Mouse (Mus musculus): ENCODE data around the gene Gm49320. TPM values are rescaled to one million over a fixed set of nuclear protein-coding genes. Genes with fewer than 3 reads are reported as not detected.
"Not testable (repeated sequence)": the region's sequence is repeated elsewhere in the genome, so short reads cannot be mapped to it uniquely, and the experiment has no call there.

Gene Gm49320
- polyA plus RNA-seq, 1 experiment from 2014 or later, result 0.34 TPM

DNA sequence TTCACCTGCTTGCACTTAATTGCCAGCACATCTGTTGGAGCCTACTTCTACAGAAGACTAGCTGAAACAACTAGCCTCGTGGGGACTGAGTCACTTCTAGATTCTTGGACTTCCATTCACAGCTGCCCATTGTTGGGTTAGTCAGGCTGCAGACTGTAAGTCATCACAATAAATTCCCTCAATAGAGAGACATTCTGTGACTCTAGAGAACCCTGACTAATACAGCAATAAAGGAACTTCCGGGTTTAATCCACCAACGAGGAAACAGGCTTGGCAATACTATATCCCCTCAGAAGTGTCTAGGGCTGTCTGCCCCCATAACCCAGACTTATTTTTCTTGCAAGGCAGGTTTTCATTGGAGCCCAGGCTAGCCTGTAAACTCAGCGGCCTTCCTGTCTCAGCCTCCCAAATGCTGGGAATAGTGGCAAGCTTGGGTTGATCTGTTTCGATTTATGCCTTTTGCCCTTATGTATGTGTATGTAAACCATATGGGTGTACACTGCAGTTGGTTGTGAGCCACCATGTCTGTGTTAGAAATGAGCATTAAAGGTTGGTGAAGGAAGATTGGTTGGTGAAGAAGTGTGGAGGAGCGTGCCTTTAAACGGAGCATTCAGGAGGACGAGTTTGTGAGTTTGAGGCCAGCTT lies 13.6 kb downstream of the Gm49320 start:
- peak overlapping the region; percentile 82 for H3K4me2 ChIP-seq
- peak overlapping the region; percentile 13; the same call in 1 of the 2 replicates for H3K27ac ChIP-seq
- H3K27me3 ChIP-seq, result no peaks in the 10 kb centered on the region
- H3K9ac ChIP-seq, result peak overlapping the region; percentile 94
- H3K4me1 ChIP-seq (replicated peaks), result peaks cover 42% of the 10 kb centered on the region
- peak overlapping the region; percentile 77 for H3K4me3 ChIP-seq
- no peaks in the 10 kb centered on the region for H3K9me3 ChIP-seq (replicated peaks)
- peaks cover 17% of the 10 kb centered on the region; the same call in 1 of the 2 replicates for H3K36me3 ChIP-seq
- 35% methylated on average over 8 of the region's 8 CpGs for WGBS
- ATAC-seq (replicated peaks; ENCODE audit: insufficient number of reproducible peaks, insufficient read depth, low FRiP score, low read depth), result no peak

DNA sequence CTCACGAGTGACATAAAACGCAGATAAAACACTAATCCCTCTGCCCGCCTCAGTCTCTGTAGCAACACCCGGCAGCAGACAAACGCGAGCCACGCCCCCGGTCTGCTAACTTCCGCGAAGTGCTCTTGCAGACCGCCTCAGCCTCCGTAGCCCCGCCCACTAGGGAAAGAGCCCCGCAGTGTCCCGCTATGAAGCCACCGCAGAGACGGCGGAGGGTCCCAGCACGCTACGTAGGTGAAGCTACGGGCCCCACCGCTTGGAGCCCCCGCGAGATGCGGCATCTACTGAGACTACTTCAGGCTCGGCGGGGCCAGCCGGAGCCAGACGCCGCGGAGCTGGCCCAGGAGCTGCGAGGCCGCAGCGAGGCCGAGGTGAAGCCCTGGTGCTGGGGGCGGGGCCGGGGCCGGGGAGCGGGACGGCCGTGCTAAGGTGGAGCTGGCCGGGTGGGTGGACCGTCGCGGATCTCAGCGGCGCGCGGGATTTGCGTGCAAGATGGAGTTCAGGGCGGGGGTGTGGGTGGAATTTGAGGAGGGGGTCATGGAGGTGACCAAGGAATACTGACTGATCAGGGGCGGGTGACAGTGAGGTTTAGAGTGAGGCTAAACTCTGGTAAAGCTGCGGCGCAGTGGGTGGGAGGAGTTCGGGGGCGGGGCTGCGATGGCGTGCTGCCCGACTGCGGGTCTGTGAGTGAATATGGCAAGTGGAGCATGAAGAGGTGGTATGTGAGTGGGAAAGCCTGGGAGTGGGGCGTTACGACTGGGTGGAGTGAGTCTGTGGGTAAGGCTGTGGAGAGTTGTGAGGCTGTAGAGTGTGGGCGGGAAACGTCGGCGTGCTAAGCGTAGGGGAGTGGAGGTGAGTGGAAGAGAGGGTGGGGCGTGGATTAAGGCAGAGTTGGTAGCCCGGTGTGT lies 14.5 kb downstream of the Gm49320 start, which contains the start of gene Snapc2:
Snapc2 (plus strand) TSS at position 147 of the 908 bp plus-strand sequence.
- Histone ChIP-seq H3K27me3 (no peaks in the 10 kb centered on the region), H3K9ac (peak within 1 kb of the TSS; percentile 94), H3K27ac (peak within 1 kb of the TSS; percentile 91), H3K4me2 (peak within 1 kb of the TSS; percentile 82), H3K36me3 (peaks cover 17% of the 10 kb centered on the region; the same call in 1 of the 2 replicates), H3K4me3 (peak within 1 kb of the TSS; percentile 77), H3K9me3 (replicated peaks) (no peaks in the 10 kb centered on the region), H3K4me1 (replicated peaks) (peaks cover 50% of the 10 kb centered on the region)
- peak; percentile 85 for ATAC-seq (replicated peaks; ENCODE audit: insufficient number of reproducible peaks, insufficient read depth, low FRiP score, low read depth)
- under 1% methylated on average over 69 of the region's 69 CpGs for WGBS

DNA sequence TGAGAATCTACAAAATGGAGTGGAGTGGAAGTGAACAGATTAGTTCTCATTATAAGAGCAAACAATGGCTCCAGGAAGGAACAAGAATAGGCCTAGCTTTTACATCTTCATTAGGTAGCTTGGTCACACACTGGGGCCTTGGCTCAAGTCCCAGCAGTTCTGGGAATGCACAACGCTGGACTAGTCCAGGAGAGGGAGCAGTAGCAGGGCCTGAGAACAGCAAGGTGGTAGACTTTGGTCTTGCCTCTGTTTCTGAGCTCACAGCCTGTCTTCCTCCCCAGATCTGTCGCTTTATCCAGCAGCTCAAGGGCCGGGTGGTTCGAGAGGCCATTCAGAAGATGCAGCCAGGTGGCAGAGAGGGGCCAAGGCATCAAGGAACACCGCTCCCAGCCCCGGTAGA lies 15.3 kb downstream of the Gm49320 start:
- 0 out of 2 replicates have a peak overlapping the region, but pooled peaks have one; percentile 11 for H3K9ac ChIP-seq
- no peaks in the 10 kb centered on the region for H3K9me3 ChIP-seq (replicated peaks)
- H3K36me3 ChIP-seq, result peaks cover 17% of the 10 kb centered on the region; the same call in 1 of the 2 replicates
- H3K27ac ChIP-seq, result peak overlapping the region; percentile 91; the same call in 1 of the 2 replicates
- H3K4me1 ChIP-seq (replicated peaks), result peaks cover 52% of the 10 kb centered on the region
- no peak for ATAC-seq (replicated peaks; ENCODE audit: insufficient number of reproducible peaks, insufficient read depth, low FRiP score, low read depth)
- H3K4me2 ChIP-seq, result peak overlapping the region; percentile 82
- 66% methylated on average over 6 of the region's 6 CpGs for WGBS
- H3K27me3 ChIP-seq, result no peaks in the 10 kb centered on the region
- peak overlapping the region; percentile 77 for H3K4me3 ChIP-seq

DNA sequence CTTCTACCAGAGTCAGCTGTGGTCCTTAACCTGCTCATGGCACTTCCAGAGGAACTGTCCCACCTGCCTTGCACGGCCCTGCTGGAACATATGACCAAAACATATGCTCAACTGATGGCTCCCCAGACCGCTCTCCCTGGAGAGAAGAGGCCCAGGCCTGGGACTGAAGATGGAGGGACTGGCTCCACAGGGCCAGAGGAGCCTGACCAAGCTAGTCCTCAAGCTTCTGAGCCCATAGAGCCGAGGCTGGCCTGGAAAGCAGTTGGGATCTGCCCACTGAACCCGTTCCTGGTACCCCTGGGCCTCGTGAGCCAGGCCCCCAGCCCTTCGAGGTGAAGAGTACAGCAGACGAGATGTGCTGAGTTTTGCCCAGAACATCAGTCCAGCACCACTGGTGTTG lies 16.8 kb downstream of the Gm49320 start:
- not testable (repeated sequence) for H3K9me3 ChIP-seq (replicated peaks); H3K27ac ChIP-seq; H3K27me3 ChIP-seq; H3K9ac ChIP-seq; H3K4me2 ChIP-seq; H3K4me3 ChIP-seq; ATAC-seq (replicated peaks; ENCODE audit: insufficient number of reproducible peaks, insufficient read depth, low FRiP score, low read depth)
- 82% methylated on average over 7 of the region's 7 CpGs for WGBS
- Histone ChIP-seq H3K4me1 (replicated peaks) (peaks cover 45% of the 10 kb centered on the region), H3K36me3 (peaks cover 28% of the 10 kb centered on the region)

DNA sequence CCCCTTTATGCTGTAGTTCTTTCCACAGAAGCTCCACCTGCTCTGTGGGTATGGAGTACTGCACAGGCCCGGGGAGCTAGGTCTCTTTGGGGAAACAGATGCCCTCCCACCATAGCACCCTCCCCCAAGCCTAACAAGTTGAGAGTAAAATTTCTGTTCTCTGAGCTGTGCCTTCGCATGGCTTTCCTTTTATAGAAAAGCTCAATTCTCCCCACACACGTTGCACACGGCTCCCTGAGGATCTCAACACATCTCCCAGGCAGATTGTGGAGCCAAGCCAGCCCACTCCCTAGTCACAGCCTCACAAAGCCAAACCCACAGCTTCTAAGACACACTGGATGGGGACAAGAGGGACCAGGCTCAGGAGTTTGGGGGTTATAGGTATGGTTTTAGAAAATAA lies 18.2 kb downstream of the Gm49320 start:
- Histone ChIP-seq H3K27me3 (no peaks in the 10 kb centered on the region), H3K9ac (no peak overlapping the region), H3K4me3 (no peak overlapping the region), H3K36me3 (peaks cover 42% of the 10 kb centered on the region), H3K4me2 (no peak overlapping the region), H3K4me1 (replicated peaks) (peaks cover 42% of the 10 kb centered on the region), H3K9me3 (replicated peaks) (no peaks in the 10 kb centered on the region), H3K27ac (0 out of 2 replicates have a peak overlapping the region, but pooled peaks have one; percentile 2)
- WGBS, result 39% methylated on average over 4 of the region's 4 CpGs
- no peak for ATAC-seq (replicated peaks; ENCODE audit: insufficient number of reproducible peaks, insufficient read depth, low FRiP score, low read depth)

DNA sequence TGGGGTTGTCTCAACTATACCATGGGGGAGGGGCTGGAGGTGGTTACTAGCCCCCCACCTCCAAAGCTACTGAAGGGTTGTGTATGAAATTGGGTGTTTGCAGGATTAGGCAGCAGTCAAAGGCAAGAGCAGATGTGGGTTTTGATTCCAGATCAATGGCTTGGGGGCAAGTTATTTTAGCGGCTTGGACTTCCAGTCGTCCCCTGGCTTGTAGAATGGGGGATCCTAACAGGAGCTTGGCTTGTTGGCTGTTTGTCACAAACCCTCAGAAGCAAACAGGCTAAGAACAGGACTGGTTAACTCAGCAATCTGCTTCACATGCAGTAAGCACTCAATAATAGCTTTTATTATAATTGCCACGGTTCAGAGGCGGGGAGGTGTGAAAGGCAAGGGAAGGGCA lies 18.7 kb downstream of the Gm49320 start:
- peak overlapping the region; percentile 96; the same call in 1 of the 2 replicates for H3K4me2 ChIP-seq

DNA sequence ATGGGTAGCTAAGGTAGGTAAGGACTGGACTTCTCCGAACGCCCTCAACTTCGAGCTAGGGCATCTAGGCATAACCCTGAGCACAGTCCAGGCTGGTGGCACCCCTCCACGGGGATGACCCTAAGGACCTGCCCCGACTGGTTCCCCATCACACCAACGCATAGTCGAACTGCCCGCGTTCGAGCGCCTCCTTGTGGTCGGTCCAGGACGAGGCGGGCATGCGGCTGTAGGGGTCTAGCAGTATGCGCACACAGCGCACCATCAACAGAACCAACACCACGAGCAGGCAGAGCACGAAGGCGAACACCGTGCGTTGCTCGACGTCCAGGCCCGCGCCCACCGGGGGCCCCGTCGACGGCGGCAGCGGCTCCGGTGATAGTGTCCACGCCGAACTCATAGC lies 19.6 kb downstream of the Gm49320 start:
- Histone ChIP-seq H3K4me1 (replicated peaks) (peaks cover 35% of the 10 kb centered on the region), H3K36me3 (peaks cover 48% of the 10 kb centered on the region), H3K4me2 (peak overlapping the region; percentile 96), H3K9ac (peak overlapping the region; percentile 71), H3K4me3 (peak overlapping the region; percentile 79), H3K9me3 (replicated peaks) (no peaks in the 10 kb centered on the region), H3K27ac (peak overlapping the region; percentile 67), H3K27me3 (no peaks in the 10 kb centered on the region)
- peak; percentile 59 for ATAC-seq (replicated peaks; ENCODE audit: insufficient number of reproducible peaks, insufficient read depth, low FRiP score, low read depth)
- WGBS, result 4% methylated on average over 35 of the region's 35 CpGs

More for the DNA sequence above, 18.7 kb downstream of the Gm49320 start:
- Histone ChIP-seq H3K4me3 (no peak overlapping the region), H3K9me3 (replicated peaks) (no peaks in the 10 kb centered on the region), H3K36me3 (peaks cover 45% of the 10 kb centered on the region), H3K27ac (no peak overlapping the region), H3K4me1 (replicated peaks) (peaks cover 39% of the 10 kb centered on the region), H3K9ac (no peak overlapping the region), H3K27me3 (no peaks in the 10 kb centered on the region)
- WGBS, result 83% methylated on average over 4 of the region's 4 CpGs
- ATAC-seq (replicated peaks; ENCODE audit: insufficient number of reproducible peaks, insufficient read depth, low FRiP score, low read depth), result no peak

DNA sequence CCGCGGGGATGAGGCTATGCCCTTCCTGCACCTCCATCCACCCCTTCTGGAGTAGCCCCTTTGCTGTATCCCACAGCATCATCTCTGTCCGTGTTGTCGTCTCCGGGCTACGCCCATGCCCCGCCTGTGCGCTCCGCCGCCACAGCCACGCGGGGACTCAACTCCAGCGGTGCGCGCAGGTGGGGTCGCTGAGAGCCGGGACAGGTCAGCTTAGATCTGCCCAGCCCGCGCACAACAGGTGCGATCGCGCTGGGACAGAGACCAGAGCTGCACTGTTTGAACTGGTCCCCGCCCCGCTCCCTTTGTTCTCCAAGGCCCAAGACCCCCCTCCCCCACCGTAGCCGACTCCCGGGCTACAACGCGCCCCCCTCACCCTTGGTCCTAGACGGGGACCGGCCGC lies 20.0 kb downstream of the Gm49320 start:
- peaks cover 33% of the 10 kb centered on the region for H3K4me1 ChIP-seq (replicated peaks)
- H3K27ac ChIP-seq, result peak overlapping the region; percentile 67
- ATAC-seq (replicated peaks; ENCODE audit: insufficient number of reproducible peaks, insufficient read depth, low FRiP score, low read depth), result peak; percentile 58; the same call in 1 of the 2 replicates
- peak overlapping the region; percentile 79 for H3K4me3 ChIP-seq
- under 1% methylated on average over 32 of the region's 32 CpGs for WGBS
- H3K9me3 ChIP-seq (replicated peaks), result no peaks in the 10 kb centered on the region
- peak overlapping the region; percentile 96 for H3K4me2 ChIP-seq
- H3K27me3 ChIP-seq, result no peaks in the 10 kb centered on the region
- H3K36me3 ChIP-seq, result peaks cover 52% of the 10 kb centered on the region
- H3K9ac ChIP-seq, result peak overlapping the region; percentile 71

DNA sequence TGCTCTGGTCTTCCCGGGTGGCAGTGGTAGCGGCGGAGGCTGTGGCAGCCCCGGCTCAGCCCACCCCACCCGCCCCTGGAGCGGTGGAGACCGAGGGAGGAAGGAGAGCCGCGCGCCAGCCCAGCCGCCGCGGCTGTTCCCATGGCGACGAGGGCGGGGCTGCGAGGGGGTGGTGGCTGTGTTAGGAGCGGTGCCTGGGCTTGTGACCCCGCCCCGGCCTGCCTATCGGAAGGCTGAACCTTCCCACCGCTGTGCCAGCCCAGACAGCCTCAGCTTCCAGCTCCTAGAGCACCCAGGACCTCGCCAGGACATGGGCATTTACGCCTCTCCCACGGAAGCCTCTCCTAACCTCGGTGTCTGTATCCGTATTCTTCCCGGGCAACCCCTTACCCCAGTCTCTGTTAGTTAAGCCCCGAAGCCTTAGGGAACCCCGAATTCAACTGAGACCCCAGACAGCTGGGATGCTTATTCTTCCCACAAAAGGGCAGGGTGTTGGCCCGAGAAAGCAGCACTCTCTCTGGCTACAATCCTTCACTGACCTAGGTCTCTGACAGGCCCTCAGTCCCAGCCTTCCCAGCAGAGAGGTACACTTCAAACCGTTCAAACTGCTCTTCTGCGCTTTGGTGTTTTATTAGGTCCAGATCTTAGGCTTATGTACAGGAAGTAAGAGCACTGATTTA lies 20.6 kb downstream of the Gm49320 start, which contains the start of gene Ctxn1:
Ctxn1 (minus strand) TSS at position 150 of the 680 bp plus-strand sequence.
- 8% methylated on average over 33 of the region's 33 CpGs for WGBS
- peak; percentile 93 for ATAC-seq (replicated peaks; ENCODE audit: insufficient number of reproducible peaks, insufficient read depth, low FRiP score, low read depth)
- H3K9me3 ChIP-seq (replicated peaks), result no peaks in the 10 kb centered on the region
- peak within 1 kb of the TSS; percentile 79 for H3K4me3 ChIP-seq
- peaks cover 58% of the 10 kb centered on the region for H3K36me3 ChIP-seq
- peak within 1 kb of the TSS; percentile 71 for H3K9ac ChIP-seq
- peaks cover 27% of the 10 kb centered on the region for H3K4me1 ChIP-seq (replicated peaks)
- no peaks in the 10 kb centered on the region for H3K27me3 ChIP-seq
- H3K27ac ChIP-seq, result peak within 1 kb of the TSS; percentile 67
- H3K4me2 ChIP-seq, result peak within 1 kb of the TSS; percentile 96

DNA sequence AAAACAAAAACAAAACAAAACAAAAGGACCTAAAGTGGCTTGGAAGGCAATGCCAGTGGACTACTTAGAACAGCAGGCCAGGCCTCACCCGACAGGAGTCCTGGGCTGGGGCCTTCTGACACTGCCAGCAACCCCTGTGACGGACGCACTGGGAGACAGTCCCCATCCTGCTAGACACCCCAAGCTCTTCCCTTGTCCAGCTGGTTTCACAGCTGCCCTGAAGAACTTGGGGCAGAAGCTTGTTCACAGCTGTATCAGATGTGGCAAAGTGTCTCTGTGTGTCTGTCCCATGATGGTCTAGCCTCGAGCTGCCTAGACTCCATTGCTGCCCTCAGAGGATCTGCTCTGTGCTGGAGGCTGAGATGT lies 21.1 kb downstream of the Gm49320 start:
- ATAC-seq (replicated peaks; ENCODE audit: insufficient number of reproducible peaks, insufficient read depth, low FRiP score, low read depth), result no peak
- Histone ChIP-seq H3K4me3 (no peak overlapping the region), H3K4me2 (no peak overlapping the region), H3K27me3 (no peaks in the 10 kb centered on the region), H3K9me3 (replicated peaks) (no peaks in the 10 kb centered on the region), H3K4me1 (replicated peaks) (peaks cover 27% of the 10 kb centered on the region), H3K36me3 (peaks cover 62% of the 10 kb centered on the region), H3K27ac (peak overlapping the region; percentile 59), H3K9ac (no peak overlapping the region)
- 85% methylated on average over 4 of the region's 4 CpGs for WGBS

Data from heart, embryonic 15.5 days (tissue).